Mouse (Mus musculus): ENCODE results near the gene F2rl1.
"Not testable (repeated sequence)": the region's sequence is repeated elsewhere in the genome, so short reads cannot be mapped to it uniquely, and the experiment has no call there.

F2rl1 gene

DNA sequence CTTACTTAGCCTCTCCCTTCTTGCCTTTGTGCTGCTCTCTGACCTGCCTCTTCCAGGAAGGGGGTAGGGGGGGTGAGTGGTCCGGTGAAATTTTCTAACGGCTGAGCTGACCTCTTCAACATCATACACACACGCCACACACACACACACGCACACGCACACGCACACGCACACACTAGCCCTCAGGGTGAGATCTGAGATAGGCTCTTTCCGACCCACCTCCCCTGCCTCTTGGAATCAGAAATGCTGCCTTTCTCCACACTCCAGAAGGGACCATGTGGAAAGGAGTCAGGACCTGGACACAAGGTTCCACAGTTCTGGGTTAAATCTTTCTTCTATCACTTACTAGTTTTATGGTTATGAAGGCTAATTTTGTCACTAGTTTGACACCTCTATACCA is 8.6 kb upstream of the F2rl1 start:
- no peak for DNase-seq (ENCODE audit: low read depth)

DNA sequence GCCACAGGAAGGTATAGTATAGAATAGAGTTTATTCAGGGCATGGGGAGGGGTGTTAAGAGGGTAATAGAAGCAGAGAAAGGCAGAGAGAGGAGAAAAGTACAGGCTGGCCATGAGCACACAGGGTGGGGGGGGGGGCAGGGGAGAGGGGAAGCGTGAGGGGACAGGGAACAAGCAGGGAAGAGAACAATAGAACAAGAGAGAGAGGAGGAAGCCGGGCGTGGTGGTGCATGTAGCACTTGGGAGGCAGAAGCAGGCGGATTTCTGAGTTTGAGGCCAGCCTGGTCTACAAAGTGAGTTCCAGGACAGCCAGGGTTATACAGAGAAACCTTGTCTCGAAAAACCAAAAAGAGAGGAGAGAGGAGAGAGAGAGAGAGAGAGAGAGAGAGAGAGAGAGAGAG is 8.1 kb upstream of the F2rl1 start:
- DNase-seq (ENCODE audit: low read depth) = not testable (repeated sequence)

DNA sequence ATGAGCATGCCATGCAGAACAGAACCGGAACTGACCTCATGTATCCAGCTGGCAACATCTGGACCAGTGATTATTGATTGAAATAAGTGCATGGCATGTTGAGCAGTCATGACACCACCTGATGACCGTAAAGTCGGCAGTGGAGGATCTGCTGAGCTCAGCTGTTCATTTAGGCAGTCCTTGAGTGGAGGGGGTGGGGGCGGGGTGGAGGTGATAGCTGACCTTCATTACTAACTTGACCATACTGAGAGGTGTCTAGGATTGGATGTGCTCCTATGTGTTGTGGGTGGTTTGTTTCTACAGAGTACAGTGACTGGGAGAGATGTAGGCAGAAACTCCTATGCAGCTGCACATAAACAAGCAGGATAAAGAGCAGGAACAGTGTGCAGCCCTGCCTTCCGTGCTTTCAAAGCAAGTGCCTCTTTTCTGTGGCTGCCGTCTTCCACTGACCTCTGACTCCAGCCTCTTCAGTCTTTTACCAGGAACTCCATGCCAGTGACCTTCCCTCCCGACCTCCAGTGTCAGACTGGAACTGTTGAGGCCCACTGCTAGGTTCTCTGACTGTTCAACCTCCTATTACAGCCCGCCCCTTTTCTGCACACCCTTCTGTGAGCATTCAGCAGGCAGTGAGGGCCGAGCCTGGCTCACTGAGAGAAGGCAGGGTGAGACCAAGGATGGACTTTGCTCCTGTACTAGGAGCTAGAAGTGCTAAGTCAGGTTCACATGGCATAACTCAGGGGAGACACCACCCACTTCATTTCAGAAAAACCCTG is 6.4 kb upstream of the F2rl1 start:
- DNase-seq (ENCODE audit: low read depth) = no peak

DNA sequence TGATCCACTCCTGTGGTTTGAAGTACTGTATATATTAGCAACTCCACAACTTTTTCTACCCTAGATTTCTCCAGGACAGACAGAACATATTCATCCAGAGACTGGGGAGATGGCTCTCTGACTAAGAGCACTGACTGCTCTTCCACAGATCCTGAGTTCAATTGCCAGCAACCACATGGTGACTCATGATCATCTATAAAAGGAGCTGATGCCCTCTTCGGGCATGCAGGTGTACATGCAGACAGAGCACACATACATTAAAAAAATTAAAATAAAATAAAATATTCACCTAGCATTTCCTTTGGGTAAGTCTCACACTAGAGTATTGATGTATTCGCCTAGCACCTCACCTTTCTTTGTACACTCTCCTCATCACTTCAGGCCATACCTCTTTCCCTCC is 4.2 kb upstream of the F2rl1 start:
- peak; percentile 58 for DNase-seq (ENCODE audit: low read depth)

DNA sequence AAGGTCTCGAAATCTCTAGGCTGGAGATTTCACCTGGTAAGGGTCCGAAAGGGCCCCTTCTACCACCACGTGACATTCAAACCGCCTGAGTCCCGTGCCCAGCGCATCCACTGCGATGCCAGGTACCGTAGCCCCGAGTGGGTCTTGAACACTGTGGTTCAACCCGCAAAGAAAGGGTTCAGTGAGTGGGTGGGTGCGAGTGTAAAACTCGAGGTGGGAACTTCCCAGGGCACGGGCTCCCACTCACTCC is 678 bp downstream of the F2rl1 start:
- DNase-seq (ENCODE audit: low read depth) = no peak

DNA sequence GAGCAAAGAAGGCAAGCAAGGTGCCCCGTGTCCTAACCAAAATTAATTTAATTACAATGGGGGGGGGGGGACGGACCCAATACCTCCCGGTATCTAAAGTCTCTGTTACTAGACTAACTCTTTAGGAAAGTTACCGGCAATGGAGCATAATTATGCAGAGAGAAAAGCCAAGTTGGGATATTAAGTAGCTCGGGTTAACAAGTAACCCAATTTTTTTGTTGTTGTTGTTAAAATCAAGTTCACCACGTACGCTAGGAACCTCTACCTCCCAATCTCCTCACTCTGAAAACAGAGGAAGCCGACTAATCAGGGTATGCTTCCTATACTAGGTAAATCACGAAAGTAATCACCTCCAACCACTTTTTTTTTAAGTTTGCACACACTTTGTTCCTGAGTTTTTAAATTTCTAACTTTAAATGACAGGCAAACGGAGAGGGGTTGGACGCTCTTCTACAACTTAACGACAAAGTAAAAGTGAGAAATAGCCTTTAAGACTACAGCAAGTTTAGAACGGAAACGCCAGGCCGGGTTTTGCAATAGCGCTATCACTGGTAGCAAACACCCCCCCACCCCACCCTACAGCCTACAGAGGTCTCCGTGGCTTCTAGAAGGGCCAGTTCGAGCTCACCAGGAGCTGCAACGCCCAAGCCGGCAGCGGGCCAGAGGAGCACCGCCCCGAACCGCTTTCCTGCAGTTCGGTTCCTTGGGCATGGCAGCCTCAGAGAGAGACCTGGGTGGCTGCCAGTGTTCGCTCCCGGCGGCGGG is 1.2 kb downstream of the F2rl1 start:
- no peak for DNase-seq (ENCODE audit: low read depth)

DNA sequence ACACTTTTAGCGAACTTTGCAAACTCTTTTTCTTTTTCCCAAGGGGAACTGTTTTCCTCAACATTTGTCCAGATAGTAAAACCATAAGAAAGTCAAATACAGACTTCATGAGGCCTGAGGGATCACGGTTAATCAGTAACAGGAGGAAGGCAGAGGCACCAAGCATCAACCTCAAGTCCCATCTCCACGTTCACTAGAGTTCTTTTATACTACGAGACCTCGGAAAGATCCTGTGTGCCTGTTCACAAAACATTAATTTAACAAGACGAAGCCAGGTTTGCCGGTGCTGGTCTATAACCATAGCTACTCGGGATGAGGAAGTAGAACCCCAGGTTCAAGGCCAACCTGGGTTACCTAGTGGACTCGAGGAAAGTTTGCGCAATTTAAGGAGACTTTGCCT is 2.9 kb downstream of the F2rl1 start:
- peak; percentile 17 for DNase-seq (ENCODE audit: low read depth)

DNA sequence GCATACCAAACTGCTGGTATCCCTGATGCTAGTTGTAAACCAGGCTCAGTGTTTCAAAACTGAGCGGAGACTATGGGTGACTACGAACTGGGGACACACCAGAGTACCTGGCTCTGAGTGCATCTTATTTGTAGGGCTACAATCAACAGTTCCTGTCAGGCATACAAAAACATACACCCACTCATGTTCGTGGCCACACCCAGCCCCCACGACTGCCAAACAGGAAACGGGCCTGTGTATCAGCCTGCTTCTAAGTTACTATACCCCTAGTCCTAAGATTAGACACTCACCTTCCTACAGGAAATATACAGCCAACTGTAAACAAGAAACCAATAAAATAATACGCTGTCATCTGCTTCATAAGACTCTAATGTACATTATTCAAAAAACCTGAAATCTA is 4.0 kb downstream of the F2rl1 start:
- no peak for DNase-seq (ENCODE audit: low read depth)

DNA sequence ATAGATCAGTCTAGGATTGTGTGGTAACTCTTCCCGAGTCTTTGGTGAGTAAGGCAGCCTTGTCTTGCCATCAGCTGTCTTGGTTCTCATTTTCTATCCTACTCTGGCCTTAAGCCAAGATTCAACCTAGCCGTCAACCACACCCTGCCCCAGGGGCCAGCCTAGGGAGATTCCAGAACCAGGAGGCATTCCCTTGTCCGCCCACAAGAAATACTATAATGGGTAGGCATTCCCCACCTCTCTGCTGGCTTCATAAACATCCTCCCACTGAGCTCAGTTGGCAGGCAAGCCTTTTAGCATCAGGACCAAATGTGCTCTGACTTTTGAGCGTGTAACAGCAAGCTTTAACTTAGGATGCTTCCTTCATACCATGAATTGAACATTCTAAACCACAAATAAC is 10.3 kb downstream of the F2rl1 start:
- DNase-seq (ENCODE audit: low read depth) = no peak

DNA sequence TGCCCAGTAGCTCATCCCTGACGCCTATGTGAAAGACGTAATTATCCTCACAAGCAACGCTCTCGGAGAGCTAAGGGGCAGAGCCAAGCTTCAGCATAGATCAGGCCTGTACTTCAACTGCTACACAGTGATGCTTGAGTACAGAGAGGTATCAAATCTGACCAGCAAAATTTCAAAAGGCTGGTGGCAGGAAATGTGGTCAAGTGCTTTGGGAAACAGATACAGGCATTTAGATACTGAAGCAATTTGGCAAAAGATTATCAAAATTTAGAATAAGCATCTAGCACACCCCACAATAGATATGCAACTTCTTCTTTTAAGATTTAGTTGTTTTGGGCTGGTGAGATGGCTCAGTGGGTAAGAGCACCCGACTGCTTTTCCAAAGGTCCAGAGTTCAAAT is 15.0 kb downstream of the F2rl1 start:
- DNase-seq (ENCODE audit: low read depth) = peak; percentile 64

DNA sequence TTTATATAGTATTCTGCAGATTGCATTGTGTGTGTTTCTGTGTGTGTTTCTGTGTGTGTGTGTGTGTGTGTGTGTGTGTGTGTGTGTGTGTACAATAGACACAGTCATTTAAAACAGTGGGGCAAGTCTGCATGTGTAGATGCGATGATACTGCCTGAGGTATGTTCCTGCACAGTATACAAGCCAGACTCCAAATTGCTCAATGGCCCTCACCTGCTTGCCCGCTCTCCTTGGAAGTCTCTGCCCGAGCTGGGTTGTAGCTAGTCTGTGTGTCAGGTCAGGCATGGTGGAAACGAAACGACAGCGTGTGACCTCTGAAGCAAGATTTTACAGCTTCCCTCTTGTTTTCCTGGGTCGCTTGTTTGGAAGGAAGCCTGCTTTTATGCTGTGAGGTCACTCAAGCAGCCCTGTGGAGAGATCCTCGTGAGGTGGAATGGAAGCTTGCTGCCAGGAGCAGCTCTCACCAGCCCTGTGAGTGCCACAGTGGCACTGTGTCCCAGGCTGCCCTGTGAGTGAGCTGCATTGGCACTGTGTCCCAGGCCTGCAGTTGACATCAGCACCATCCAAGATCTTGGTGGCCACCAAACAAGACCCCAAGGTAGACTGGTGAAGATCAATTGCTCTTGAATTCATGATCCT is 21.6 kb downstream of the F2rl1 start:
- DNase-seq (ENCODE audit: low read depth) = no peak

DNA sequence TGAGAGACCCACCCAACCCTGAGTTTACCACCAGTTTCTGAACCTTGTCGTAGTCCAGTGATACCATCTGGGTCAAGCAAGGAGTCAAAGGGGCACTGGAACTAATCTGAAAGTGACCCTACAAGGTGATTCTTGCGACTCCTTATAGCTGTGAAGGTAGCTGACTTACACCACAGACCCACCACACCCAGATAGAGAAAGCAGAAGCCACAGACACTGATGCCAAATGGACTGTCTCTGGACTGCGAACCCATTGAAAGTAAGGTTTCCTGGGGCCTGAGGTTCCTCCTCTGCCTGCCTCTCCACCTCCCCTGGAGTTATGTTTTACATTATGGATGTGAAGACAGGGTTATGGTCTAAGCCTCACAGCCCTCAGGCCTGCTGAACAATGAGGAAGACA is 28.4 kb downstream of the F2rl1 start:
- DNase-seq (ENCODE audit: low read depth) = no peak

DNA sequence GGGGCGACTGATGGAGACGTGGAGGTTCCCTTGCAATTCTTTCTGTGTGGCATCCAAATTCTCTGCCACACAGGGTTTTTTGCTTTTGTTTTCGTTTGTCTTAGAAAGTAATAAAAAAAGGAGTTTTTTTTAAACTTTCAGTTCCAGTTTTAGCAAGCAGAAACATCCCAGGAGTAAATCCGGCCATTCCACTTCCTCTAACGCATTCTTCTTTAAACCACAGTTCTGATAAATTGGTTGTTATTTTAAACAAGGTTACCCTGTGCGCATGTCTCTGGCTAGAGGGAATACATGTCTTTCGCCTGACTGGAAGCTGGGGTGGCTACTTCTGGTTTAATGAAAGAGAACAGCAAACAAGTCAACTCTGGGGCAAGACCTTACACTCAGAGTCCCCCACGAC is 30.2 kb downstream of the F2rl1 start:
- no peak for DNase-seq (ENCODE audit: low read depth)

DNA sequence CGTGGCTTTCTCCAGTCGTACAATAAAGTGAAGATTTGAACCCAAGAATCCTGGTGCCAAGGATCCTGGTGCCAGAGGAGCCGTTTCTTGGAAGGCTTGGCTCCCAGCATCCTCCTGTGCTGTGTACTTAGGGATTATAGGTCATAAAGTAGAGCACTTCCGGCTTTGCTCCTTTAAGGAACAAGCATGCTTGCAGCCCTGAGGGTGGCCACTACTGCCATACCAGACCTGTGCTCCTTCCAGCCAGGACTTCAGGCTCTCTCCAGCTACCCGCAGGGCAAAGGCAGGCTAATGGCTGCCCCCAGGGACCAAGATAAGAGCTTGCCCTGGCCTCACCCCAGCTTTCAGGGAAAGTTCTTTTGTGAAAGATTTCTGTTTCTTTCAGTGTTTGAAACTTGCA is 31.7 kb downstream of the F2rl1 start:
- DNase-seq (ENCODE audit: low read depth) = no peak

DNA sequence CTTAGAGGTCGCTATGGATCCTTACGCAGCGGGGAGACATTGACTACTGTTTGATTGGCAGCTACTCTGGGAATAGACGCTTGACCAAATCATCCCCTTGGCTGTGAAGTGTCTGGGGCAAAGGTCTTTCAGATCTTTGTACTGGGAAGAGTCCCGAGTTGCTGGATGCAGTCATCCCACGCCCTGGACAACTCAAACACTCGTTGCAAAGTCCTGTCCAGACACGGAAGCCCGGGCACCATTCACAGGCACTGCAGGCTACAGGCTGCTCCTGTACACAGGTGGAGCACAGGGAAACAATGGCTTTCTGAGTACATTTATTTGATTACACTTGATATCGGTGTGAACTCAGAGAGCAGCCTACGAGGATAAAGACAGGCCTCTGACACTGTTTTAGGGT is 33.7 kb downstream of the F2rl1 start:
- no peak for DNase-seq (ENCODE audit: low read depth)

DNA sequence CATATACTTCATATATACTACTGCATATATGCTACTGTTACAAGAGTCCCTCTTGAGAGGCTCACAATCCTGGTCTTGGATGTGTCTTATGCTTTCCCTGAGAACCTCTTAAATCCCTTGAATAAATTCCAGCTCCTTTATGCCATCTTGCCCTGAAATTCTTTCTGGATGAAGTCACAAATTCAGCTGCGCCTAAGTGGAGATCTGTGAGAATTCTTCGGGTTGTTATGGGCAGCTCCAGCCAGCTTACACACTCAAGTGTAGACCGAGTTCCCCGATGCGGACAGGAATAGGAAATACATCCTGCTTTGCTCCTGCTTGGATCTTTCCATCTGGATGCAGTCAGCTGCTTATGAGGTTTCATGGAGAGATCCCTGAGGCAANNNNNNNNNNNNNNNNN is 40.4 kb downstream of the F2rl1 start:
- no peak for DNase-seq (ENCODE audit: low read depth)

DNA sequence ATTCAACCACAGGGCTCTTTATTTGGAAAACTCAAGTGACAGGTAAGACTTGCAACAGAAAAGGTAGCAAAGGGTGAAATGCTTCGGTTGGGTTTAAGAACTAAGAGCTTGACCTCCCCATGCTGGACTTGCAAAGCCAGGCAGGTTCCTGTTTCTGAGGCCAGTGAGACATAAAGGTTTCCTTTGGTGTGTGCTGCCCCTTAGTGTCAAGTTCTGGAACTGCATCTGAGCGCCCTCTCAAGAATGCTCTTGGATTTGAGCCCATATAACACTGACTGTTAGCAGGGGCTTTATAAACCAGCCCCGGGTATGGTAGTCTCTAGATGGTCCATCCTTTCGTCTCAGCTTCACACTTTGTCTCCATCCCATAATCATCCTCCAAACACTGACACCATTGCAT is 43.6 kb downstream of the F2rl1 start:
- DNase-seq (ENCODE audit: low read depth) = peak; percentile 83

DNA sequence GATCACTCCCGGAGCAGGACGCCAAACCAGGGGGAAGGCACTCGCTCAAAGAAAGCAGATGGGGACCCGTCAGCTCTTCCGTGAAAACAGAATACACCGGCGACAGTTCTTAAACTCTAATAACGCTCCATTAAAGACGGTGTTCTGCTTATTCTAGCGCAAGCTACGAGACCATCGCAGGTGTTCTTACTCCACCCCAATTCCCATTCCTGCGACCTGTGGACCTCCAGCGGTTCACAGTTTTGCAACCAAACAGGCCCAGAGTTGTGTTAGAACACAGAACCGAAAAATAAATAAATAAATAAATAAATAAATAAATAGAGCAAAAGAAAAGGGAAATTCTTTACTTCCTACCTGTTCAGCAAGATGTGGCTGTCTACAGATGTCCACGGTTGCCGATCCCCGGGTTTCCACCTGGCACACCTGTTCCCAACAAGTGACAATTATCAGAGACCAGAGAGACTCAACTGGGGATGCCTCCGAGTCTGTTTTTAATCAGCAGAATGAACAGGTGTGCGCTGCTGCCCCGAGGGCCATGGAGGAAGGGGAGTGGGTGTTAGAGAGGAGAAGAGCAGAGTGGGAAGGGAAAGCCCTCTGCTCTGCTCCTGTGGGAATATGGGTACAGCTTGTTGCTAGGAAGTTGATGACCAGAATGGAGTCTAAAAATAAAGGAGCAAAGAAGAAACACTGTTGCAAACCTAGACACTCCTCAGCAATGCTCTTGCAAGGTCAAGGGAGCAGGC is 46.2 kb downstream of the F2rl1 start, which contains the start of gene S100z:
S100z (minus strand) TSS at position 51 of the 743 bp plus-strand sequence.
- DNase-seq (ENCODE audit: low read depth) = no peak

DNA sequence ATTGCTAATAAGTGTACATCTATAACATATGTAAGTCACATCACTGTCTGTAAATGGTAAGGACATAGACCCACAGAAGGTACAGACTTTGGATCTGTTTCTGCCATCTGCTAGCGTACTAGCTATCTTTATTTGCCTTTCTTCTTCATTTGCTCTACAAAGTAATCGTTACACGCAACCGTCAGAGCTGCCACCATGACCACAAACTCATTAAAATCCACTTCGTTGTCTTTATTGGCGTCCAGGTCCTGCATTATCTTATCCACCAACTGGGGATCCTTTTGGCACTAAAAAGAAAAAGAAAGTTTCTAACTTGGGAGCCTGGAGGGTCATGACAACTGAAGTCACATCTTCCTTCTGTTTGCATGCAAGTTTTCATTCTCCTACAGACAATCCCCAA is 47.9 kb downstream of the F2rl1 start:
- no peak for DNase-seq (ENCODE audit: low read depth)

DNA sequence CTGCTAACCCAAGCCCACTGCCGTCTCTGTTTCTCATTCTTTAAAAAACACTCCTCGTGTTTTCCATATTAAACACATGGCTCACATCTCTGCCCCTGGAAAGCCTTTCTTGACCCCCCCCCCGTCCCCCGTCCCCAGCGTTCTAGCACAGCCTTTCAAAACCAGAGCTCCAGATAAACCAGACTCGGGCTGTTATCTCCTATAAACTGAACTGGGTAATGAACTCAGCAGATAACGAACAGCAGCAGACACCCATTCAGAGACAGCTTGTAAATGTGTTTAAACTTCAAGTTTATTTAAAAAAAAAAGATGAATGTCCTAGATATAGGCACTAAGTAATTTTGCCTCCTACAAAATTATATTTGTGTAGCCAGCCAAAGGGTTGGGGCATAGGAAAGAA is 49.9 kb downstream of the F2rl1 start:
- DNase-seq (ENCODE audit: low read depth) = no peak

DNA sequence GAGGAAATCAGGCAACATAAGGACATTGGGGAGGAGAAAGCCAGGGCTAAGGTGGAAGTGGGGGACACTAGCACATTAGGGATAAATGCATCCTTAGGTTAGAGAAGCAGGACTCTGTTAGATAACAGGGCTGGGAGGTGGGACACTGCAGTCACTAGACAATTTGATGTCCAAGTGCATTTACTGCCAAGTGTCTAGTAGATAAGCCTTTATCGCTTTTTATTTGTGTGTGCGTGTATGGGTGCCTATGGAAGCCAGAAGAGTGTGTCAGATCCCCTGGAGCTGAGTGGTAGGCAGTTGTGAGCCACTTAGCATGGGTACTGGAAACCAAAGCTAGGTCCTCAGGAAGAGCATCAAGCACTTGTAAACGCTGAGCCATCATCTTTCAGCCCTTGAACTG is 50.7 kb downstream of the F2rl1 start:
- DNase-seq (ENCODE audit: low read depth) = no peak

DNA sequence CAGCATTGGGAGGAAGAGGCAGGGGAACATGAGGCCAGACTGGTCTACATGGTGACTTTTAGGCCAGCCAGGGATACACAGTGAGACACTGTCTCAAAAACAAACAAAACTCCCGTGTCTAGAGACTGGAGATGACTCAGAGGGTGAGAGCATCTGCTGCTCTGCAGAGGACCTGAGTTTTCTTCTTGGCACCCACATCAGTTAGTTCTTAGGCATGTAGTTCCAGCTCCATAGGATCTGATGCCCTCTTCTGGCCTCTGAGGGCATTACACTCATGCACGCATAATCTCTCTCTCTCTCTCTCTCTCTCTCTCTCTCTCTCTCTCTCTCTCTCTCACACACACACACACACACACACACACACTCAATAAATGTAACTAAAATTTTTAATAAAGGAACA is 54.1 kb downstream of the F2rl1 start:
- peak; percentile 66 for DNase-seq (ENCODE audit: low read depth)
